Mouse (Mus musculus): Measurements from ENCODE around the gene AL607142.1. TPM values are rescaled to one million over a fixed set of nuclear protein-coding genes. Genes with fewer than 3 reads are reported as not detected.

The AL607142.1 gene
- polyA plus RNA-seq (2015; fragmentation: Nextera tagmentation; extraction: Ambion mirVana), result not detected in 2 replicates

DNA sequence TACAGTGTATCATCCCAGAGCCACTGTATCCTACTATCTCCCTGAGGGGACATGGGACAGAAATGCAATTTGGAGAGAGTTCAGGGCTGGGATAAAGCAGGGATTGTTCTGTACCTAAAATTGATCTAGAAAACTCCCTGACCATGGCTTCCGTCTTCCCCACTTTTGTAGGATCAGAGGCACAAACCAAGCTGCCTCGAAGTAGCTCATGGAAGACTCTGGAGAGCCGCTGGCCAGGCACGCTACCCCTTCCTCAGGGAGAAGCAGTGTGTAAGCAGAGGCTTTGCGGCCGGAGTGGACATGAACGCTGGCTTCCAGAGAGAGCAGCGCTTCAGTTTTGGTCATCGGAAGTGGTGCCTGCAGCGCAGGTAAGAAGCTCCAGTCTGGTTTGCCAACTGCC, at the start of gene AL607142.1:
TSS of gene AL607142.1 (plus strand) at position 301 of the 400 bp plus-strand sequence.
- no peak for ATAC-seq
- no peaks in the 10 kb centered on the region for H3K27me3 ChIP-seq (ENCODE audit: insufficient read depth, low read length)
- H3K4me1 ChIP-seq (ENCODE audit: insufficient read depth), result no peaks in the 10 kb centered on the region
- no peak within 1 kb of the TSS for H3K9ac ChIP-seq (replicated peaks)
- TF ChIP-seq CTCF (IDR thresholded peaks at IDR 0.05; ENCODE audit: low read depth), result no peak
- TF ChIP-seq EP300 (IDR thresholded peaks at IDR 0.05; ENCODE audit: low read depth), result no peak
- no peak for DNase-seq
- no peak within 1 kb of the TSS for H3K27ac ChIP-seq (ENCODE audit: low read depth)
- no peaks in the 10 kb centered on the region for H3K36me3 ChIP-seq (replicated peaks; ENCODE audit: insufficient read depth, low read length)
- 83% methylated on average over 10 of the region's 10 CpGs for WGBS (ENCODE audit: insufficient replicate concordance)
- no peaks in the 10 kb centered on the region for H3K9me3 ChIP-seq (ENCODE audit: low read length)
- no peak within 1 kb of the TSS for H3K4me2 ChIP-seq (ENCODE audit: low read depth, low read length)
- H3K4me3 ChIP-seq (ENCODE audit: low read depth, low read length), result no peak within 1 kb of the TSS

- no peaks in the 10 kb centered on the region for H3K27me3 ChIP-seq (ENCODE audit: insufficient read depth, low read length)
- H3K36me3 ChIP-seq (replicated peaks; ENCODE audit: insufficient read depth, low read length), result no peaks in the 10 kb centered on the region
- no peak overlapping the region for H3K4me2 ChIP-seq (ENCODE audit: low read depth, low read length)
- 75% methylated on average over 5 of the region's 5 CpGs for WGBS (ENCODE audit: insufficient replicate concordance)
- ATAC-seq (no peak), DNase-seq (no peak)
- TF ChIP-seq CTCF (IDR thresholded peaks at IDR 0.05; ENCODE audit: low read depth) (no peak), EP300 (IDR thresholded peaks at IDR 0.05; ENCODE audit: low read depth) (no peak)
- H3K27ac ChIP-seq (ENCODE audit: low read depth), result no peak overlapping the region
- no peaks in the 10 kb centered on the region for H3K9me3 ChIP-seq (ENCODE audit: low read length)
- H3K4me3 ChIP-seq (ENCODE audit: low read depth, low read length), result no peak overlapping the region
- no peak overlapping the region for H3K9ac ChIP-seq (replicated peaks)
- H3K4me1 ChIP-seq (ENCODE audit: insufficient read depth), result no peaks in the 10 kb centered on the region
Measured at GRCm38 (mm10) chr4:120018426-120018825, 46.4 kb upstream of the AL607142.1 start.

DNA sequence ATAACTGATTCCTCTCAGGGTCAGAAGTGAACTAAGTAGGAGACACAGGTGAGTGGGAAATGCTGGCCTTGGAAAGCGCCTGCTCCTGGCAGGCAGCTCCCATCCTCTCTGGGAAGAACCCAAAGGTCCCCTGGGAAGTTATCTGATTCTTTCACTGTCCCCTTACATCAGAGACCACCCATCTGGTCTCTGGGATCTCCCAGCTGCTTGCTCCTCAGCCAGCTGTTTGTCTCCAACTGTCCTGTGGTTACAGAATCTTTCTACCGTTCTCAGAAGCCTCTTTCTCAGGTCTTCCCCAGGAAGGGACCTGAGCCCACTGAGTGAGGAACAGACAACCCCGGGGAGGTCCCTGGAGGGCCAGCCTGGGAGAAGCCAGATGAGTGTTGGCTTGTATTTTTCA, 42.4 kb upstream of the AL607142.1 start:
- ATAC-seq, result no peak
- no peaks in the 10 kb centered on the region for H3K36me3 ChIP-seq (replicated peaks; ENCODE audit: insufficient read depth, low read length)
- 36% methylated on average over 3 of the region's 3 CpGs for WGBS (ENCODE audit: insufficient replicate concordance)

GRCm38 (mm10) chr4:120023221-120023840, 41.5 kb upstream of the AL607142.1 start:
- DNase-seq (no peak), ATAC-seq (no peak)
- Histone ChIP-seq H3K9ac (replicated peaks) (no peak overlapping the region), H3K9me3 (ENCODE audit: low read length) (no peaks in the 10 kb centered on the region), H3K4me3 (ENCODE audit: low read depth, low read length) (no peak overlapping the region), H3K4me2 (ENCODE audit: low read depth, low read length) (no peak overlapping the region), H3K36me3 (replicated peaks; ENCODE audit: insufficient read depth, low read length) (no peaks in the 10 kb centered on the region), H3K4me1 (ENCODE audit: insufficient read depth) (no peaks in the 10 kb centered on the region), H3K27ac (ENCODE audit: low read depth) (no peak overlapping the region), H3K27me3 (ENCODE audit: insufficient read depth, low read length) (no peaks in the 10 kb centered on the region)
- WGBS (ENCODE audit: insufficient replicate concordance), result 70% methylated on average over 4 of the region's 4 CpGs
- TF ChIP-seq EP300 (IDR thresholded peaks at IDR 0.05; ENCODE audit: low read depth), result no peak
- no peak for TF ChIP-seq CTCF (IDR thresholded peaks at IDR 0.05; ENCODE audit: low read depth)

More for the DNA sequence above, 42.4 kb upstream of the AL607142.1 start:
- Histone ChIP-seq H3K4me1 (ENCODE audit: insufficient read depth) (no peaks in the 10 kb centered on the region), H3K4me3 (ENCODE audit: low read depth, low read length) (no peak overlapping the region), H3K9ac (replicated peaks) (no peak overlapping the region), H3K27me3 (ENCODE audit: insufficient read depth, low read length) (no peaks in the 10 kb centered on the region), H3K4me2 (ENCODE audit: low read depth, low read length) (no peak overlapping the region), H3K9me3 (ENCODE audit: low read length) (no peaks in the 10 kb centered on the region), H3K27ac (ENCODE audit: low read depth) (no peak overlapping the region)
- DNase-seq, result no peak
- no peak for TF ChIP-seq EP300 (IDR thresholded peaks at IDR 0.05; ENCODE audit: low read depth)
- TF ChIP-seq CTCF (IDR thresholded peaks at IDR 0.05; ENCODE audit: low read depth), result no peak

DNA sequence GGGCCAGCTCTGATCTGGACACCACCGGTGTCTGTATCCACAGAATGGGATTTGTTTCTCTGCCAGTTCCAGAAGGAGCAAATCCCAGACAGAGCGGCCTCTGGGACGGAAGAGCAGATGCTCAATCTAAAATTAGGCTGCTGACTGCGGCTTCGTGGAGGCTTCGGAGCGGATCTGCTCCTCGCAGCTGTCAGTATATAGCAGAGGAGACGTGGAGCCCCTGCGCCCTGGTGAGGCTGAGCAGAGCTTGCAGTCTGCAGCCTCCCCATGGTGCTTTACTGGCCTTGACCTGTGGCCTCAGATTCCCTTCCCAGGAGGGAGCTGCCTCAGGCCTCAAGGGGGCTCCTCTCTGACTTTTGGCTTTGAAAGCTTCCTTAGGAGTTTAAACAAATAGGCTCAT, 40.7 kb upstream of the AL607142.1 start:
- Histone ChIP-seq H3K27ac (ENCODE audit: low read depth) (no peak overlapping the region), H3K9ac (replicated peaks) (no peak overlapping the region), H3K4me3 (ENCODE audit: low read depth, low read length) (no peak overlapping the region), H3K9me3 (ENCODE audit: low read length) (no peaks in the 10 kb centered on the region), H3K4me1 (ENCODE audit: insufficient read depth) (no peaks in the 10 kb centered on the region), H3K27me3 (ENCODE audit: insufficient read depth, low read length) (no peaks in the 10 kb centered on the region), H3K4me2 (ENCODE audit: low read depth, low read length) (no peak overlapping the region), H3K36me3 (replicated peaks; ENCODE audit: insufficient read depth, low read length) (no peaks in the 10 kb centered on the region)
- 68% methylated on average over 10 of the region's 10 CpGs for WGBS (ENCODE audit: insufficient replicate concordance)
- DNase-seq (no peak), ATAC-seq (no peak)
- TF ChIP-seq EP300 (IDR thresholded peaks at IDR 0.05; ENCODE audit: low read depth) (no peak), CTCF (IDR thresholded peaks at IDR 0.05; ENCODE audit: low read depth) (no peak)

DNA sequence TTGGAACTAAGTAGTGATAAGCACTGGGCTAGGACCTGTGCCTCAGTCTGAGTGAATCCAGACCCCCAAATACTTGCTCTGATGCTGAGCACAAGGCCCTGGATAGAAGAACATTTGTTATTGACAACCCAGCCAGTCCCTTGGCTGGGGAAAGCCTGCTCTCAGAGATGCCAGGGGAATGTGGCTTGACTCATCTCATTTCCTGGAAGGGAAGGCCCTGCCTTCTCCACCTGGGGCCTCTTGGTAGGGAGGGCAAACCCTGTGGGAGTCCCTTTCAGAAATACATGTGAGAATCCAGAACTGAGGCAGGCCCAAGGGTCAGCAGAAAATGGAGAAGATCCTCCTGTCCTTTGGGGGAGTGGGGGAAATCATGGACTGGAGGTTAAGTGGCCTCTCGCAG, 37.1 kb upstream of the AL607142.1 start:
- Histone ChIP-seq H3K9ac (replicated peaks) (no peak overlapping the region), H3K27me3 (ENCODE audit: insufficient read depth, low read length) (peaks cover 10% of the 10 kb centered on the region), H3K9me3 (ENCODE audit: low read length) (no peaks in the 10 kb centered on the region), H3K4me3 (ENCODE audit: low read depth, low read length) (no peak overlapping the region), H3K27ac (ENCODE audit: low read depth) (no peak overlapping the region), H3K4me2 (ENCODE audit: low read depth, low read length) (no peak overlapping the region), H3K36me3 (replicated peaks; ENCODE audit: insufficient read depth, low read length) (no peaks in the 10 kb centered on the region), H3K4me1 (ENCODE audit: insufficient read depth) (no peaks in the 10 kb centered on the region)
- no peak for TF ChIP-seq EP300 (IDR thresholded peaks at IDR 0.05; ENCODE audit: low read depth)
- DNase-seq (no peak), ATAC-seq (no peak)
- 69% methylated on average over 1 of the region's 1 CpGs for WGBS (ENCODE audit: insufficient replicate concordance)

Measured in liver, postnatal 0 days (tissue).